Mouse (Mus musculus) ES-Bruce4 (cell line): ENCODE data around the gene Fbxo21. TPM values are rescaled to one million over a fixed set of nuclear protein-coding genes. Genes with fewer than 3 reads are reported as not detected.

Source experiments
- H3K27ac ChIP-seq: 2 replicates; pipeline ENCODE4 v1.5.1; 2012; ENCODE audit warnings: low read length, inconsistent platforms; ENCODE audit not compliant: insufficient read depth
- H3K27me3 ChIP-seq: 2 replicates; pipeline ENCODE4 v1.6.1; 2012; ENCODE audit warnings: mild to moderate bottlenecking, low read length, inconsistent platforms; ENCODE audit not compliant: control insufficient read depth, poor library complexity, insufficient read depth, severe bottlenecking
- H3K36me3 ChIP-seq: 2 replicates; pipeline ENCODE4 v1.6.1; 2012; ENCODE audit warnings: inconsistent platforms, mild to moderate bottlenecking, low read length, moderate library complexity; ENCODE audit not compliant: control insufficient read depth, poor library complexity, insufficient read depth, severe bottlenecking
- H3K4me1 ChIP-seq: one replicate; pipeline ENCODE4 v1.8.1; 2011; ENCODE audit warnings: low read length; ENCODE audit not compliant: control insufficient read depth, insufficient read depth
- H3K4me3 ChIP-seq: 2 replicates; pipeline ENCODE4 v1.5.1; 2011; ENCODE audit warnings: low read depth, mild to moderate bottlenecking, low read length
- H3K9ac ChIP-seq: 2 replicates; pipeline ENCODE4 v1.6.1; 2012; ENCODE audit warnings: low read depth, mild to moderate bottlenecking, inconsistent platforms; ENCODE audit not compliant: poor library complexity, severe bottlenecking
- H3K9me3 ChIP-seq: replicated peaks from 2 replicates; pipeline ENCODE4 v1.6.1; 2012; ENCODE audit warnings: mild to moderate bottlenecking, low read length, inconsistent platforms; ENCODE audit not compliant: control insufficient read depth, poor library complexity, insufficient read depth, severe bottlenecking
- CTCF ChIP-seq: IDR thresholded peaks from one replicate; pipeline ENCODE4 v1.8.1; 2011; ENCODE audit warnings: low read depth, low read length
- EP300 ChIP-seq: IDR thresholded peaks from 2 replicates; pipeline ENCODE4 v1.6.1; 2011; ENCODE audit warnings: low read depth, low read length; ENCODE audit not compliant: insufficient read depth
- POLR2A ChIP-seq: IDR thresholded peaks from one replicate; pipeline ENCODE4 v1.8.1; 2011; ENCODE audit warnings: low read length; ENCODE audit not compliant: insufficient read depth
- polyA plus RNA-seq: library from polyadenylated mRNA; stranded (reverse); fragments of >200 nt; gene quantifications from 2 replicates; pipeline ENCODE4 v1.2.4, GENCODE M21; 2011; ENCODE audit warnings: low read depth; ENCODE audit not compliant: missing spikeins, insufficient read depth, insufficient read length

Fbxo21 gene
- polyA plus RNA-seq, 1 experiment, result 60.1 TPM

DNA sequence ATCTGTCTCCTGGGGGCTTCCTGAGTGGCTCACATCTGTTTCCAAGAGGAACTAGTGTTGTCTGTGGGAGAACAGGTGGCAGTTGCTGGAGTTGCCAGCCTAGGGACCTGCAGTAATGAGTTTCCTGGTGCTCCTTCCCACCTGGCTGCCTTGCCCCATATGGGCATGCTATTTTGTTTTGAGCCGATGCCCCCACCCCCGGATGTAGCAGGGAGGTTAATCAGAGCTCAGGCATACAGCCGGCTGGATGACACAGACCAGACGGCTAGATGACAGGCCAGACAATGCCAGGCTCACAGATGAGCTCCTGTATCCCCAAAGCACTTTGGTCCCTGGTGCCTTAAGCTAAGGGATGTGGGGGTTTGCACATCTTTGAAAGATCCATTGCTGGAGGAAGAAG lies 56.8 kb downstream of the Fbxo21 start:
- Histone ChIP-seq H3K4me1 (peaks cover 6% of the 10 kb centered on the region), H3K27me3 (peaks cover 4% of the 10 kb centered on the region; the same call in 1 of the 2 replicates), H3K4me3 (no peak overlapping the region), H3K9ac (no peak overlapping the region), H3K9me3 (no peaks in the 10 kb centered on the region; the same call in 1 of the 2 replicates), H3K27ac (peak overlapping the region; percentile 52), H3K36me3 (no peaks in the 10 kb centered on the region)
- TF ChIP-seq POLR2A, result no peak
- TF ChIP-seq EP300, result no peak
- TF ChIP-seq CTCF, result no peak

DNA sequence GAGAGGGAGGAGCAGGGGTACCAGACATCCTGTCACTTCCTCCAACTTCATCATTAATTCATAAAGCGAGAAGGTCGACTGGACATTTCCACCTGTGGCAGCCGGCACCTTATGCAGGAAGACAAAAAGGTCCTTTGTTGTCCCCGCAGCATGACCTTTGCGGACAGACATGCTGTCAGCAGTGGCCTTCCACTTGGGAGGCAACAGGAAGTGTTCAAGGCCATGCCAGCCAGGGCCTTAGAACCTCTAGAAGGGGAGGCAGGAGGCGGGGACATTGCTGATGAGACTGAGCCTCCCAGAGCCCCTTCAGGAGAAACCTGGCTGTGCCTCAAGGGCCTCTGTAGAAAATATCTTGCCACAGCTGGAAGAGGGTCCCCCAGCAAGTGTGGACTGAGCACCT lies 57.2 kb downstream of the Fbxo21 start:
- no peaks in the 10 kb centered on the region; the same call in 1 of the 2 replicates for H3K9me3 ChIP-seq
- no peaks in the 10 kb centered on the region for H3K36me3 ChIP-seq
- H3K4me1 ChIP-seq, result peaks cover 6% of the 10 kb centered on the region
- H3K27ac ChIP-seq, result peak overlapping the region; percentile 52; the same call in 1 of the 2 replicates
- H3K27me3 ChIP-seq, result no peaks in the 10 kb centered on the region
- H3K9ac ChIP-seq, result no peak overlapping the region
- no peak for TF ChIP-seq CTCF
- no peak for TF ChIP-seq EP300
- no peak for TF ChIP-seq POLR2A
- no peak overlapping the region for H3K4me3 ChIP-seq

DNA sequence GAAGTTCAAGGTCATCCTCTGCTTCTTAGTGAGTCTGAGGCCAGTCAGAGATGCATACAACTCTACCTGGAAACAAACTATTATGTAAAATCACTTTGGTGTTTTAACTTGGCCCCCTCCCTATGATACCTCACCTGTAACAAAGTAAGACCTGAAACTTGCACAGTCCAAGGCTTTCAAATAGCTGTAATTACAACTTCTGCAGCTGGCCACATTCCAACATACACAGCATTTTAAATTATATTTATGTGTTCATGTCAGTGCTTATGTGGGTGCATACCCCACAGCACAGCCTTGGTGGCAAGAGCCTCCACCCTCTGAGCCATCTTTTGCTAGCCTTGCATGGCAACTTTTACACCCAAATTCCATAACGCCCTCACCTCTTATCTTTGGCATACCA lies 58.1 kb downstream of the Fbxo21 start:
- Histone ChIP-seq H3K4me3 (no peak overlapping the region), H3K36me3 (no peaks in the 10 kb centered on the region), H3K4me1 (peaks cover 6% of the 10 kb centered on the region), H3K9ac (no peak overlapping the region), H3K9me3 (no peaks in the 10 kb centered on the region; the same call in 1 of the 2 replicates), H3K27ac (no peak overlapping the region), H3K27me3 (no peaks in the 10 kb centered on the region)
- TF ChIP-seq CTCF (no peak), EP300 (no peak), POLR2A (no peak)

DNA sequence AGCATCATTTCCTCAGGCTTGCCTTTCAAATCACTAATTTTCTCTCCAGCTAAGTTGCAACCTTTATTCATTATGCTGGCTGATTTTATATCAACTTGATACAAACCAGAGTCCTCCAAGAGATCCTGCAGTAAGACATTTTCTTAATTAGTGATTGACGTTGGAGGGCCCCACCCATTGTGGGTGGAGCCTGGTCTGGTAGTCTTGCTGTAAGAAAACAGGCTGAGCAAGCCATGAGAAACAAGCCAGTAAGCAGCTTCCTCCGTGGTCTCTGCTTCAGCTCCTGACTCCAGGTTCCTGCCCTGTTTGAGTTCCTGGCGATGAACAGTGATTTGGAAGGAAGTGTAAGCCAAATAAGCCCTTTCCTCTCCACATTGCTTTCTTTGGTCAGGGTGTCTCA lies 59.3 kb downstream of the Fbxo21 start:
- TF ChIP-seq POLR2A, result peak; percentile 43
- TF ChIP-seq CTCF, result no peak
- TF ChIP-seq EP300, result no peak
- Histone ChIP-seq H3K27ac (peak overlapping the region; percentile 74), H3K27me3 (no peaks in the 10 kb centered on the region), H3K9ac (peak overlapping the region; percentile 49), H3K9me3 (no peaks in the 10 kb centered on the region; the same call in 1 of the 2 replicates), H3K4me3 (peak overlapping the region; percentile 69), H3K4me1 (peaks cover 6% of the 10 kb centered on the region), H3K36me3 (no peaks in the 10 kb centered on the region)

DNA sequence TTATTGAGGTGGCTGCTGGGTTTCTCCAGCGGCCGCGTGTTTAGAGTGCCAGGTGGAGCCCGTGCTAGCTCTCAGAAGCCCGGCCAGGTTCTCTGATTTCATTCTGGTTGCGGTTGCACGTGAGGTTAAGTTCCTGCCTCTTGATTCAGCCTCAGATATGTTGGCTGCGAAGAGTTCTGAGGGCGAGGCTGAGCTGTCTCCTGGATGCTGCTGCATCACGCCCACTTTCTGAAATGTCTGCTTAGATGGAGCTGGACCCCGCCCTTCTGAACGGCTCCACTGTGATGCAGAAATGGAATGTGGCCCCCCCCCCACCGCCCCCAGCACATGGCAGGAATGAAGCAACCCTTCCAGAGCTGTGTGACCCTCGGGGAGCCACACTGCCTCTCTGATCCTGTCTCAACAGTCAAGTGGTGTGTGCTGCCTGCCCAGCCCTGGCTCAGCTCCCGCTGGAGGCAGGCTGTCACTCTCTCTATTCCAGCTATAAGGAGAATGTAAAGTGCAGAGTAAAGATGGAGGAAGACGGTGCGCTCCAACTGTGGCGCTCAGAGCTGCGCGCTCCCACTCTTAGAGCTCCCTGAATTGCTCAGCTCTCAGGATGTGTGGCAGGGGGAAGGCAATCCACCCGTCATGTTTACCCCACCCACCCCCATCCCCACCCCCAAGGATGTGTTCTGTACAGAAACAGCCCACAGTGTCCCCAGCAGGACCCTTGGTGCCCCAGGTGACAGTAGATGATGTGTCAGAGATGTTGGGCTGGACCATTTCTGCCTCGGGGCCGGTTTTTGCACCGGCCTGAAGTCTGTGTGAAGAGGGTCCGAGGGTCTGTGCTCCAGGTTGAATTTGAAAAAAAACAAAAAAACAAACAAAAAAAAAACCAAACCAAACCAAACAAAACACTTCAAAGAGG lies 60.6 kb downstream of the Fbxo21 start:
- no peaks in the 10 kb centered on the region; the same call in 1 of the 2 replicates for H3K9me3 ChIP-seq
- peak overlapping the region; percentile 84 for H3K27ac ChIP-seq
- no peaks in the 10 kb centered on the region for H3K27me3 ChIP-seq
- peaks cover 4% of the 10 kb centered on the region for H3K4me1 ChIP-seq
- H3K9ac ChIP-seq, result peak overlapping the region; percentile 49
- peak overlapping the region; percentile 69 for H3K4me3 ChIP-seq
- H3K36me3 ChIP-seq, result no peaks in the 10 kb centered on the region
- TF ChIP-seq POLR2A (peak; percentile 20), EP300 (peak; percentile 85), CTCF (no peak)
